Comparison of ENCODE assay signal across 20 mouse cellular contexts in the genomic region with DNA sequence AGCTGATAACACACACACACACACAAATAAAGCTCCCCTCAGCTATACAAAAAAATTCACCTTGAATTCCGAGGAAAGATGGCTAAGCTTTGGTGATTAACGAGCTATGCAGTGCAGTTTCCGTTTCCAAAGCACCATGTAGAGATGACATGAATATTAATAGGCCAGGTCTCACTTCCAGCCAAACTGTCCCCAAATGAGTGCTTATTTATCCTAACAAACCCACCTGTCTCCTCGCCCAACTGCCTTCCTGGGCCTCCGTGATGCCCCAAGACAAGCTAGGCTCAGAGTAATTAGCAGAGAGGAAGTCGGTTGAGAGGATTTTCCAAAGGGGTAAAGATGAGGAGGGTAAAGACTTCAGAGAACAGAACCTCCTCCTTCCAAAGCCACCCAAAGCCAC. TPM values are rescaled to one million over a fixed set of nuclear protein-coding genes. Genes with fewer than 3 reads are reported as not detected.
DNase-seq lines count a peak whose midpoint lies in the region; ATAC-seq and TF ChIP-seq lines count a peak whose summit lies in the region.
"Had no signal": no experiment of that assay in that cellular context is flagged by ENCODE, and none has a peak within 500 bp of the region (broad histone marks: within the 10 kb centered on the region; RNA-seq: fewer than 3 reads in every experiment).

No protein-coding gene starts in this region.

- no peak for TF ChIP-seq CTCF in forebrain, postnatal 0 days (IDR thresholded peaks at IDR 0.05; ENCODE audit: low read depth)

- DNase-seq in forebrain, postnatal 0 days, result no peak
- no peak for DNase-seq in midbrain, embryonic 10.5 days (ENCODE audit: low spot score)
- peak; percentile 13 for DNase-seq in R1 (ENCODE audit: low read depth, low spot score)
- DNase-seq in forebrain, embryonic 14.5 days (ENCODE audit: low spot score), result peak; percentile 37
- DNase-seq in right cerebral cortex, adult 2 months (ENCODE audit: low spot score in 2 of 2), result no peak
- DNase-seq: adrenal gland, adult 2 months; adrenal gland, postnatal 25 days; cerebellum, adult 2 months; embryo, embryonic 11 days; gastrocnemius, adult 2 months; gastrocnemius, postnatal 25 days had no signal

- H3K9ac ChIP-seq in forebrain, embryonic 13.5 days, result no peak overlapping the region
- no peak overlapping the region for H3K9ac ChIP-seq in forebrain, postnatal 0 days
- H3K9ac ChIP-seq in midbrain, embryonic 13.5 days (replicated peaks), result no peak overlapping the region
- H3K9ac ChIP-seq in forebrain, embryonic 14.5 days (ENCODE audit: low read length), result no peak overlapping the region
- H3K9ac ChIP-seq: embryonic facial prominence, embryonic 15.5 days; heart, embryonic 12.5 days; intestine, embryonic 15.5 days had no signal

- 8% methylated on average over 6 of the region's 6 CpGs for WGBS in forebrain, embryonic 13.5 days
- 20% methylated on average over 6 of the region's 6 CpGs for WGBS in forebrain, postnatal 0 days
- 26% methylated on average over 6 of the region's 6 CpGs for WGBS in midbrain, embryonic 10.5 days
- WGBS in midbrain, embryonic 13.5 days, result 8% methylated on average over 6 of the region's 6 CpGs
- WGBS in forebrain, embryonic 14.5 days, result 8% methylated on average over 6 of the region's 6 CpGs

- H3K4me3 ChIP-seq in forebrain, embryonic 13.5 days, result no peak overlapping the region
- H3K4me3 ChIP-seq in forebrain, postnatal 0 days (ENCODE audit: low read depth, low read length), result no peak overlapping the region
- H3K4me3 ChIP-seq in midbrain, embryonic 10.5 days, result no peak overlapping the region
- H3K4me3 ChIP-seq in midbrain, embryonic 13.5 days (replicated peaks), result no peak overlapping the region
- no peak overlapping the region for H3K4me3 ChIP-seq in forebrain, embryonic 14.5 days (ENCODE audit: low read depth, low read length)
- H3K4me3 ChIP-seq: embryonic facial prominence, embryonic 15.5 days; erythroblast, embryonic 14.5 days; gastrocnemius, adult 2 months; heart, embryonic 12.5 days; hindbrain, embryonic 10.5 days; intestine, embryonic 15.5 days had no signal

- H3K4me2 ChIP-seq in forebrain, embryonic 13.5 days, result no peak overlapping the region
- H3K4me2 ChIP-seq in forebrain, postnatal 0 days (ENCODE audit: low read depth), result no peak overlapping the region
- no peak overlapping the region for H3K4me2 ChIP-seq in midbrain, embryonic 13.5 days (replicated peaks)
- no peak overlapping the region for H3K4me2 ChIP-seq in forebrain, embryonic 14.5 days (ENCODE audit: low read length)
- H3K4me2 ChIP-seq: embryonic facial prominence, embryonic 15.5 days; heart, embryonic 12.5 days; intestine, embryonic 15.5 days had no signal

- peaks cover 1% of the 10 kb centered on the region; the same call in 1 of the 2 replicates for H3K36me3 ChIP-seq in forebrain, embryonic 13.5 days (ENCODE audit: poor library complexity, severe bottlenecking)
- peaks cover 4% of the 10 kb centered on the region; the same call in 1 of the 2 replicates for H3K36me3 ChIP-seq in forebrain, postnatal 0 days (ENCODE audit: insufficient read depth)
- H3K36me3 ChIP-seq in midbrain, embryonic 10.5 days, result peaks cover 12% of the 10 kb centered on the region
- H3K36me3 ChIP-seq in midbrain, embryonic 13.5 days, result peaks cover 3% of the 10 kb centered on the region; the same call in 1 of the 2 replicates
- 0 out of 2 replicates have a peak, but pooled peaks cover 4% of the 10 kb centered on the region for H3K36me3 ChIP-seq in forebrain, embryonic 14.5 days (ENCODE audit: control insufficient read depth, insufficient read depth, low read length)
- H3K36me3 ChIP-seq: intestine, embryonic 15.5 days had no signal

- H3K9me3 ChIP-seq in forebrain, embryonic 13.5 days (replicated peaks), result no peaks in the 10 kb centered on the region
- H3K9me3 ChIP-seq in forebrain, postnatal 0 days (ENCODE audit: low read length), result no peaks in the 10 kb centered on the region
- H3K9me3 ChIP-seq in midbrain, embryonic 10.5 days (replicated peaks), result no peaks in the 10 kb centered on the region
- H3K9me3 ChIP-seq in midbrain, embryonic 13.5 days, result no peaks in the 10 kb centered on the region
- no peaks in the 10 kb centered on the region for H3K9me3 ChIP-seq in forebrain, embryonic 14.5 days (replicated peaks; ENCODE audit: control insufficient read depth, low read length)
- H3K9me3 ChIP-seq: embryonic facial prominence, embryonic 15.5 days; heart, embryonic 12.5 days; hindbrain, embryonic 10.5 days; intestine, embryonic 15.5 days had no signal

- no peak for ATAC-seq in forebrain, embryonic 13.5 days
- ATAC-seq in forebrain, postnatal 0 days, result no peak
- no peak for ATAC-seq in midbrain, embryonic 13.5 days
- no peak for ATAC-seq in forebrain, embryonic 14.5 days
- ATAC-seq: intestine, embryonic 15.5 days; Patski had no signal

- H3K27me3 ChIP-seq in forebrain, embryonic 13.5 days, result no peaks in the 10 kb centered on the region
- H3K27me3 ChIP-seq in forebrain, postnatal 0 days (ENCODE audit: insufficient read depth, low read length), result no peaks in the 10 kb centered on the region
- H3K27me3 ChIP-seq in midbrain, embryonic 10.5 days (ENCODE audit: low read depth, poor library complexity, severe bottlenecking), result peaks cover 10% of the 10 kb centered on the region; the same call in 1 of the 2 replicates
- H3K27me3 ChIP-seq in midbrain, embryonic 13.5 days, result 0 out of 2 replicates have a peak, but pooled peaks cover 9% of the 10 kb centered on the region
- no peaks in the 10 kb centered on the region for H3K27me3 ChIP-seq in forebrain, embryonic 14.5 days (replicated peaks; ENCODE audit: control insufficient read depth, insufficient read depth, low read length)
- H3K27me3 ChIP-seq: CH12.LX; embryonic facial prominence, embryonic 15.5 days; heart, embryonic 12.5 days; intestine, embryonic 15.5 days; Patski had no signal

- H3K4me1 ChIP-seq in forebrain, embryonic 13.5 days, result peaks cover 48% of the 10 kb centered on the region
- 0 out of 2 replicates have a peak, but pooled peaks cover 3% of the 10 kb centered on the region for H3K4me1 ChIP-seq in forebrain, postnatal 0 days (ENCODE audit: insufficient read depth)
- peaks cover 91% of the 10 kb centered on the region for H3K4me1 ChIP-seq in midbrain, embryonic 10.5 days
- peaks cover 38% of the 10 kb centered on the region for H3K4me1 ChIP-seq in midbrain, embryonic 13.5 days (replicated peaks)
- H3K4me1 ChIP-seq in forebrain, embryonic 14.5 days (ENCODE audit: control insufficient read depth, insufficient read depth, low read length), result peaks cover 23% of the 10 kb centered on the region
- H3K4me1 ChIP-seq: intestine, embryonic 15.5 days had no signal

- peak overlapping the region; percentile 40 for H3K27ac ChIP-seq in forebrain, embryonic 13.5 days
- H3K27ac ChIP-seq in forebrain, postnatal 0 days (ENCODE audit: low read depth, low read length), result no peak overlapping the region
- H3K27ac ChIP-seq in midbrain, embryonic 10.5 days (replicated peaks), result peak overlapping the region; percentile 61
- no peak overlapping the region for H3K27ac ChIP-seq in midbrain, embryonic 13.5 days
- H3K27ac ChIP-seq in forebrain, embryonic 14.5 days (ENCODE audit: low read depth, low read length), result peak overlapping the region; percentile 17; the same call in 1 of the 2 replicates
- H3K27ac ChIP-seq: embryonic facial prominence, embryonic 15.5 days; gastrocnemius, adult 2 months; hindbrain, embryonic 10.5 days; intestine, embryonic 15.5 days had no signal

RNA-seq across cellular contexts. Expression of gene Ate1, which starts 49.1 kb away (rescaled TPM):
- polyA plus RNA-seq in forebrain, embryonic 13.5 days (2015; fragmentation: Nextera tagmentation; extraction: Ambion mirVana), result 82.0 and 82.9 TPM in 2 replicates
- 44.2 and 50.8 TPM in 2 replicates for total RNA-seq in forebrain, postnatal 0 days (2014; rRNA removed)
- polyA plus RNA-seq in forebrain, postnatal 0 days (2015; fragmentation: Nextera tagmentation; extraction: Ambion mirVana), result 65.6 and 97.7 TPM in 2 replicates
- 60.5 and 65.8 TPM in 2 replicates for polyA plus RNA-seq in midbrain, embryonic 10.5 days (2016; fragmentation: Nextera tagmentation; extraction: Ambion mirVana)
- 101 and 110 TPM in 2 replicates for polyA plus RNA-seq in midbrain, embryonic 13.5 days (2015; fragmentation: Nextera tagmentation; extraction: Ambion mirVana)
- 73.7 and 85.8 TPM in 2 replicates for polyA plus RNA-seq in forebrain, embryonic 14.5 days (2014; fragmentation: Nextera tagmentation; extraction: Ambion mirVana)

Comparison
In these comparisons a context has a peak if more than half of its experiments do, and no peak if none do; other contexts are left out.
1. H3K27ac ChIP-seq: peak in forebrain, embryonic 13.5 days (single experiment), midbrain, embryonic 10.5 days (single experiment) and forebrain, embryonic 14.5 days (single experiment); none in forebrain, postnatal 0 days (single experiment) and midbrain, embryonic 13.5 days (single experiment).
2. DNase-seq: peak in R1 (single experiment) and forebrain, embryonic 14.5 days (single experiment); none in forebrain, postnatal 0 days (single experiment), midbrain, embryonic 10.5 days (single experiment) and right cerebral cortex, adult 2 months (0 of 2).